Mouse (Mus musculus) midbrain, embryonic 14.5 days (tissue): ENCODE measurements around the gene Dld. TPM values are rescaled to one million over a fixed set of nuclear protein-coding genes. Genes with fewer than 3 reads are reported as not detected.

Source experiments
- ATAC-seq: fragments of 200-750 bp; cut with Nextera tagmentation; 2 replicates; pipeline ENCODE4 v1.8.0; 2017; ENCODE audit warnings: moderate number of reproducible peaks, moderate library complexity; ENCODE audit not compliant: low FRiP score, low TSS enrichment
- DNase-seq: peaks from one replicate; pipeline ENCODE4 v3.0.0-alpha.2; 2015
- H3K27ac ChIP-seq: fragments of 300-500 bp; sonication (generic); replicated peaks from 2 replicates; pipeline ENCODE4 v1.5.1; 2014; ENCODE audit warnings: mild to moderate bottlenecking, low read depth, low read length, moderate library complexity
- H3K27me3 ChIP-seq: fragments of 300-500 bp; sonication (generic); 2 replicates; pipeline ENCODE4 v1.6.1; 2014; ENCODE audit warnings: low read length, control low read depth, mixed read lengths; ENCODE audit not compliant: control insufficient read depth, insufficient read depth
- H3K36me3 ChIP-seq: fragments of 300-500 bp; sonication (generic); 2 replicates; pipeline ENCODE4 v1.6.1; 2014; ENCODE audit warnings: low read length, control low read depth; ENCODE audit not compliant: control insufficient read depth, insufficient read depth
- H3K4me1 ChIP-seq: fragments of 300-500 bp; sonication (generic); 2 replicates; pipeline ENCODE4 v1.6.1; 2014; ENCODE audit warnings: mild to moderate bottlenecking, antibody characterized with exemption, low read length, control low read depth; ENCODE audit not compliant: control insufficient read depth, insufficient read depth
- H3K4me2 ChIP-seq: fragments of 300-500 bp; sonication (generic); 2 replicates; pipeline ENCODE4 v1.6.1; 2014; ENCODE audit warnings: mild to moderate bottlenecking, low read length, moderate library complexity
- H3K4me3 ChIP-seq: fragments of 300-500 bp; sonication (generic); replicated peaks from 2 replicates; pipeline ENCODE4 v1.5.1; 2014; ENCODE audit warnings: low read depth, low read length
- H3K9ac ChIP-seq: fragments of 300-500 bp; sonication (generic); replicated peaks from 2 replicates; pipeline ENCODE4 v1.6.1; 2014; ENCODE audit warnings: mild to moderate bottlenecking, low read length, moderate library complexity
- H3K9me3 ChIP-seq: fragments of 300-500 bp; sonication (generic); 2 replicates; pipeline ENCODE4 v1.6.1; 2016; ENCODE audit warnings: low read length, control low read depth, mixed read lengths; ENCODE audit not compliant: control insufficient read depth
- WGBS: fragments of 180-500 bp; shearing (Covaris S2); extraction: QIAGEN DNeasy Blood & Tissue Kit; methylation state at CpG from one replicate; pipeline ENCODE4 v1.1.7; 2014; 5-methylcytosine and 5-hydroxymethylcytosine counted together
- polyA plus RNA-seq: library from polyadenylated mRNA; unstranded; fragments of >200 nt; fragmentation: Nextera tagmentation; extraction: Ambion mirVana; gene quantifications from 2 replicates; pipeline ENCODE4 v1.2.1, GENCODE M21; 2014

Dld gene
- polyA plus RNA-seq, 1 experiment from 2014 or later: 121 TPM

GRCm38 (mm10) chr12:31350191-31350943 is 886 bp downstream of the Dld start:
- ATAC-seq (no peak; the same call in 1 of the 2 replicates), DNase-seq (no peak)
- H3K9me3 ChIP-seq: no peaks in the 10 kb centered on the region
- H3K36me3 ChIP-seq: peaks cover 18% of the 10 kb centered on the region
- peak overlapping the region; percentile 91 for H3K4me2 ChIP-seq
- peaks cover 8% of the 10 kb centered on the region for H3K4me1 ChIP-seq
- H3K9ac ChIP-seq: peak overlapping the region; percentile 90
- H3K27me3 ChIP-seq: no peaks in the 10 kb centered on the region
- H3K4me3 ChIP-seq: peak overlapping the region; percentile 83
- WGBS: 33% methylated on average over 15 of the region's 15 CpGs
- no peak overlapping the region; the same call in 1 of the 2 replicates for H3K27ac ChIP-seq

- Histone ChIP-seq H3K27me3 (no peaks in the 10 kb centered on the region), H3K9ac (no peak overlapping the region), H3K36me3 (peaks cover 66% of the 10 kb centered on the region), H3K4me2 (no peak overlapping the region), H3K27ac (no peak overlapping the region), H3K4me1 (no peaks in the 10 kb centered on the region), H3K4me3 (no peak overlapping the region), H3K9me3 (no peaks in the 10 kb centered on the region)
- ATAC-seq (no peak), DNase-seq (no peak)
- 98% methylated on average over 1 of the region's 1 CpGs for WGBS
Observed at GRCm38 (mm10) chr12:31333261-31333660, 18.0 kb downstream of the Dld start.

GRCm38 (mm10) chr12:31327139-31327538 is 24.1 kb downstream of the Dld start:
- H3K27me3 ChIP-seq: no peaks in the 10 kb centered on the region
- H3K36me3 ChIP-seq: peaks cover 17% of the 10 kb centered on the region
- H3K4me1 ChIP-seq: no peaks in the 10 kb centered on the region
- H3K9ac ChIP-seq: no peak overlapping the region
- 94% methylated on average over 9 of the region's 9 CpGs for WGBS
- no peak overlapping the region for H3K27ac ChIP-seq
- no peak for ATAC-seq
- H3K4me2 ChIP-seq: no peak overlapping the region
- no peak overlapping the region for H3K4me3 ChIP-seq
- H3K9me3 ChIP-seq: no peaks in the 10 kb centered on the region
- no peak for DNase-seq

GRCm38 (mm10) chr12:31323136-31323695 is 28.0 kb downstream of the Dld start:
- Histone ChIP-seq H3K27me3 (no peaks in the 10 kb centered on the region), H3K4me3 (no peak overlapping the region), H3K9me3 (no peaks in the 10 kb centered on the region), H3K36me3 (no peaks in the 10 kb centered on the region), H3K9ac (no peak overlapping the region), H3K4me2 (no peak overlapping the region), H3K4me1 (no peaks in the 10 kb centered on the region), H3K27ac (no peak overlapping the region)
- 87% methylated on average over 9 of the region's 9 CpGs for WGBS
- no peak for DNase-seq
- no peak for ATAC-seq

- H3K27me3 ChIP-seq: no peaks in the 10 kb centered on the region
- H3K4me2 ChIP-seq: no peak overlapping the region
- no peak overlapping the region for H3K27ac ChIP-seq
- no peak for ATAC-seq
- 94% methylated on average over 1 of the region's 1 CpGs for WGBS
- no peaks in the 10 kb centered on the region for H3K36me3 ChIP-seq
- H3K9me3 ChIP-seq: no peaks in the 10 kb centered on the region
- no peaks in the 10 kb centered on the region for H3K4me1 ChIP-seq
- no peak overlapping the region for H3K4me3 ChIP-seq
- H3K9ac ChIP-seq: no peak overlapping the region
- no peak for DNase-seq
Observed at GRCm38 (mm10) chr12:31321532-31321931, 29.7 kb downstream of the Dld start.

- no peak overlapping the region for H3K27ac ChIP-seq
Observed at GRCm38 (mm10) chr12:31320817-31321216, 30.4 kb downstream of the Dld start.

GRCm38 (mm10) chr12:31318409-31318963 is 32.8 kb downstream of the Dld start:
- Histone ChIP-seq H3K4me3 (no peak overlapping the region), H3K4me1 (no peaks in the 10 kb centered on the region), H3K27me3 (no peaks in the 10 kb centered on the region), H3K9ac (no peak overlapping the region), H3K4me2 (no peak overlapping the region), H3K9me3 (no peaks in the 10 kb centered on the region), H3K36me3 (no peaks in the 10 kb centered on the region), H3K27ac (no peak overlapping the region)
- DNase-seq (peak; percentile 46), ATAC-seq (no peak)
- WGBS: 88% methylated on average over 10 of the region's 10 CpGs

More at GRCm38 (mm10) chr12:31320817-31321216, 30.4 kb downstream of the Dld start:
- ATAC-seq: no peak
- H3K4me1 ChIP-seq: no peaks in the 10 kb centered on the region
- H3K4me3 ChIP-seq: no peak overlapping the region
- H3K4me2 ChIP-seq: no peak overlapping the region
- H3K9me3 ChIP-seq: no peaks in the 10 kb centered on the region
- H3K36me3 ChIP-seq: no peaks in the 10 kb centered on the region
- no peaks in the 10 kb centered on the region for H3K27me3 ChIP-seq
- WGBS: 85% methylated on average over 13 of the region's 13 CpGs
- no peak for DNase-seq
- no peak overlapping the region for H3K9ac ChIP-seq

GRCm38 (mm10) chr12:31317670-31318408 is 33.4 kb downstream of the Dld start:
- ATAC-seq: no peak
- no peak overlapping the region for H3K4me3 ChIP-seq
- no peak for DNase-seq
- no peak overlapping the region for H3K9ac ChIP-seq
- H3K4me2 ChIP-seq: no peak overlapping the region
- H3K36me3 ChIP-seq: no peaks in the 10 kb centered on the region
- WGBS: 89% methylated on average over 7 of the region's 7 CpGs
- no peaks in the 10 kb centered on the region for H3K27me3 ChIP-seq
- H3K27ac ChIP-seq: no peak overlapping the region
- no peaks in the 10 kb centered on the region for H3K9me3 ChIP-seq
- no peaks in the 10 kb centered on the region for H3K4me1 ChIP-seq
